Mouse (Mus musculus) heart, postnatal 25 days (tissue): ENCODE results near the gene Plppr1. TPM values are rescaled to one million over a fixed set of nuclear protein-coding genes. Genes with fewer than 3 reads are reported as not detected.
"Not testable (repeated sequence)": the region's sequence is repeated elsewhere in the genome, so short reads cannot be mapped to it uniquely, and the experiment has no call there.

Experiments
- DNase-seq: peaks from one replicate; pipeline ENCODE4 v3.0.0; 2022; ENCODE audit warnings: low spot score
- intact Hi-C: fragments of 180-260 bp; cut with DNase I; formaldehyde crosslinking; loops from one replicate; pipeline ENCODE4 v1.15.1; 2025
- total RNA-seq, 2 experiments: library from RNA; stranded (reverse); gene quantifications; 2 replicates each; pipeline ENCODE4 v1.2.3; 2021

Plppr1 gene
- total RNA-seq, 2 experiments from 2014 or later: 0.14 TPM; not detected in 1

- intact Hi-C loops: loop anchor here (2.0 kb wide), 1 partner anchor 69 kb away; no protein-coding TSS in a partner anchor
Observed at GRCm38 (mm10) chr4:49348001-49348400, 288.9 kb downstream of the Plppr1 start.

GRCm38 (mm10) chr4:49348677-49349076, 289.6 kb downstream of the Plppr1 start:
- DNase-seq: no peak
- intact Hi-C loops: loop anchor here (2.0 kb wide), 1 partner anchor 68 kb away; no protein-coding TSS in a partner anchor

More at GRCm38 (mm10) chr4:49348001-49348400, 288.9 kb downstream of the Plppr1 start:
- DNase-seq: not testable (repeated sequence)

GRCm38 (mm10) chr4:49350470-49350869, 291.4 kb downstream of the Plppr1 start:
- intact Hi-C loops: no loop called here
- DNase-seq: no peak

- DNase-seq: no peak
- intact Hi-C loops: no loop called here
Observed at GRCm38 (mm10) chr4:49357097-49357496, 298.0 kb downstream of the Plppr1 start.

GRCm38 (mm10) chr4:49368046-49368445, 309.0 kb downstream of the Plppr1 start:
- DNase-seq, intact Hi-C loops: not testable (repeated sequence)

- intact Hi-C loops, DNase-seq: not testable (repeated sequence)
Observed at GRCm38 (mm10) chr4:49383576-49384318, 324.7 kb downstream of the Plppr1 start.

GRCm38 (mm10) chr4:49386873-49387272, 327.8 kb downstream of the Plppr1 start:
- intact Hi-C loops: no loop called here
- DNase-seq: no peak
